Mouse (Mus musculus): ENCODE results near the gene Slc30a10.

DNA sequence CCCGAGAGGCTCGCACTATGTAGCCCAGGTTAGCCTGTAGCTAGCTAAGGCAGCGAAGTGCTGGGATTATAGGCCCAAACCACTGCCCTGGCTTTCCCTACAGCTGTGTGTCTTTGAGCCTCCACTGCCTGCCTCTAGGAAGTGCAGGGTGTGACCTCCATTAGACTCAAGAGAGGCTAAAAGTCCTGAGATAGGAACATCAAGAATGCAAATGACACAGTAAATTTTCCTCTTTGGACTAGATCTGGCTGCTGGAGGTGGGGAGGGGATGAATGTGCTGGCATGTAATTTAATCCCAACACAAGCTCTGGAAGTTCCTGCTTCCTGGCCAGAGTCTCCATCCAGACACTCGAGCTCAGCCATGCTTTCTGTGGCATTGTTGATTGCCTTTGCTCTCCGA lies 5.4 kb downstream of the Slc30a10 start:
- no peak for TF ChIP-seq CTCF (IDR thresholded peaks at IDR 0.05)
- no peak for TF ChIP-seq EP300 (IDR thresholded peaks at IDR 0.05)
